Mouse (Mus musculus): Measurements from ENCODE around the gene Man2a2. TPM values are rescaled to one million over a fixed set of nuclear protein-coding genes. Genes with fewer than 3 reads are reported as not detected.

The Man2a2 gene
- polyA plus RNA-seq, 1 experiment from 2014 or later, result 25.2 TPM

DNA sequence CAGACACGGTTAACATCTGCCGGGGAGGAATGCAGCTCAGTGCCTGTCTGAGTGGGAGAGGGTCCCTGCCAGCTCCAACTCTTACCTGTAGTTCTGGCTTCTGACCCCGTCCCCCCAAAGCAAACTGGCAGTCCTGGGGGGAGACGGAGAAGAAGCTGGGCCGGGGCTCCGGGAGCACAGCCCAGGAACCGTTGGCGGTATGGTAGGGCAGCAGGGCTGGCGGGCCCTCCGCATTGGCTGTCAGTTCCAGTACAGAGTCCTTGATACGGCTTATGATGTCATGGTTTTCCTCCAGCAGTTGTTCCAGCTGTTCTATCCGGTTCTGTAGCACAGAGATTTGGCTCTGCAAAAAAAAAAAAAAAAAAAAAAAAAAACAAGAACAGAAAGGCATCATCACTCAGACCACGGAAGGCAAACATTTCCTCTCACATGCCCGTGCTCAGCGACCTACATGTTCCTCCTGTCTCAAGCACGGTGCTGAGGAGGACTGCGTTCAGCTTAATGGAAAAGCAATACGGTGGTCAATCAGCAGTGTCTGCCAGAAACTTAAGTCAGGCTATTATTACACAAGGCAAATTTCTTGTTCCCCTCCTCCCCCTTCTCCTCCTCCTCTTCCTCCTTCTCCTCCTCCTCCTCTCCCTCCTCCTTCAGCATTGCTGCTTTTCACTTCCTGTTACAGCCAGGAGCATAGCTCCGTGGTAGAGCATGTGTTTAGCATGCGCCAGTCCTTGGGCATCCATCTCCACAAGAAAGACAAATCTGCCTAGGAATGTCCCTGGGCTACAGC is 2.3 kb downstream of the Man2a2 start:
- H3K9ac ChIP-seq, result no peak overlapping the region
- H3K9me3 ChIP-seq (replicated peaks), result no peaks in the 10 kb centered on the region
- H3K4me1 ChIP-seq, result peaks cover 29% of the 10 kb centered on the region
- peak overlapping the region; percentile 57 for H3K4me2 ChIP-seq (replicated peaks)
- H3K27ac ChIP-seq (replicated peaks), result peak overlapping the region; percentile 76; the same call in 1 of the 2 replicates
- H3K27me3 ChIP-seq, result no peaks in the 10 kb centered on the region
- peaks cover 42% of the 10 kb centered on the region for H3K36me3 ChIP-seq
- H3K4me3 ChIP-seq (replicated peaks), result 0 out of 2 replicates have a peak overlapping the region, but pooled peaks have one; percentile 60
- no peak for ATAC-seq (ENCODE audit: insufficient number of reproducible peaks, low FRiP score, low TSS enrichment, low read depth)
- 55% methylated on average over 20 of the region's 20 CpGs for WGBS

DNA sequence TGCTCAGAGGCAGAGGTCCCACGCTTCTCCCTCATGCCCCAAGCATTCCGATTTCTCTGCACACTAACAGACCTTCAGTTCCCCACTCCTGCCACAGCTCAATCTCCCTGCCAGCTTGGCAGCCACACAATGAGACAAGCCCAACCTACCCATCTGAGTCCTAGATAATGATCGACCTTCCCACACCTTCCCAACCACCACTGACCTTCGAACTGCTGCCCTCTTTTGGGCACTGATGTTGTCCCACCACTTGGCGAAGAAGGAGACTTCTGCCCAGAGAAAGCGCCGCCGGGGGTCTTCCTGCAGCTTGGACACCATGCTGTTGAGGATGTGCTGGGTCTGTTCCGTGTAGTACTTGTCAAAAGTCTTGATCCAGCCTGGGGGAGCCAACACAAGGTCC is 3.2 kb downstream of the Man2a2 start:
- 90% methylated on average over 9 of the region's 9 CpGs for WGBS
- no peak for ATAC-seq (ENCODE audit: insufficient number of reproducible peaks, low FRiP score, low TSS enrichment, low read depth)
- peaks cover 50% of the 10 kb centered on the region for H3K36me3 ChIP-seq

DNA sequence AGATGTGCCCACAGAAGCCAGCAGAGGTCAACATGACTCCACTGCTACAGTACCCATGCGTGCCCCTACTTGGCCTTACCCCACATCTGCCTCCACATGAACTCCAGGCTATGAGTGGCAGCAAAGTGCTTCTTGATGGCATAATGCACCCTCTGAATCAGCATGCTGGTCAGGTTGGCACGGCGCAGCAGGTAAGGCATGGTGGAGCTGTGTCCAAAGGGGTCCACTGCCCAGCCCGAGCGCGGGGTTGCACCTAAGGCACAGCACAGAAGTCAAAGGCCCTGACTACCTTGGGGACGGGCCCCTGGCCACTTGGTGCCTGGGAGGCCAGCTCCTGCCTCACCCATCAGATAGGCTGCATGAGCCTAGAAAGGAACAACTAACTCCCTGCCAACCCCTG is 3.9 kb downstream of the Man2a2 start:
- 93% methylated on average over 7 of the region's 7 CpGs for WGBS
- Histone ChIP-seq H3K4me1 (peaks cover 29% of the 10 kb centered on the region), H3K4me3 (replicated peaks) (no peak overlapping the region), H3K27ac (replicated peaks) (no peak overlapping the region), H3K27me3 (no peaks in the 10 kb centered on the region), H3K36me3 (peaks cover 58% of the 10 kb centered on the region), H3K9ac (no peak overlapping the region), H3K9me3 (replicated peaks) (no peaks in the 10 kb centered on the region), H3K4me2 (replicated peaks) (no peak overlapping the region)
- ATAC-seq (ENCODE audit: insufficient number of reproducible peaks, low FRiP score, low TSS enrichment, low read depth), result no peak

More for the DNA sequence above, 3.2 kb downstream of the Man2a2 start:
- Histone ChIP-seq H3K27me3 (no peaks in the 10 kb centered on the region), H3K4me3 (replicated peaks) (no peak overlapping the region), H3K9me3 (replicated peaks) (no peaks in the 10 kb centered on the region), H3K4me2 (replicated peaks) (no peak overlapping the region), H3K27ac (replicated peaks) (no peak overlapping the region), H3K9ac (no peak overlapping the region), H3K4me1 (peaks cover 29% of the 10 kb centered on the region)

DNA sequence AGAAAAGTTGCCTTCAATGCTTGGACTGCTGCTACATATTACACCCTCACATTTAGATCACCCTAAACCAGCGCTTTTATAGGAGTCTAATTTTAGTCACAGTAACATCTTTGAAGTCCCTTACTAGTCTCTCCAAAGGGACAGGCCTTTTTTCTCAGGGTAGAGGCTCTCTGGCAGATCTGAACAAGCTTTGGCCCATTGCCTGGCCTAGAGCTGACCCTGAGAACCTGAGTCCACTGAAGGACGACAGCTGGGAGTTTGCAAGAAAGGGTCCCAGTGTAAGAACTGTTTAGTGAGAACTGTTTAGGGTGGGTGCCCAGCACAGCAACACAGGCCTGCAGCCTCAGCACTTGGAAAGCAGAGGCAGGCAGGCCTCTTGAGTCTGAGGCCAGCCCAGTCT is 5.4 kb downstream of the Man2a2 start:
- no peak overlapping the region for H3K4me3 ChIP-seq (replicated peaks)
- no peak overlapping the region for H3K9ac ChIP-seq
- H3K4me1 ChIP-seq, result peaks cover 23% of the 10 kb centered on the region
- H3K27ac ChIP-seq (replicated peaks), result no peak overlapping the region
- 85% methylated on average over 2 of the region's 2 CpGs for WGBS
- H3K9me3 ChIP-seq (replicated peaks), result no peaks in the 10 kb centered on the region
- H3K36me3 ChIP-seq, result peaks cover 71% of the 10 kb centered on the region
- H3K27me3 ChIP-seq, result no peaks in the 10 kb centered on the region
- no peak for ATAC-seq (ENCODE audit: insufficient number of reproducible peaks, low FRiP score, low TSS enrichment, low read depth)
- H3K4me2 ChIP-seq (replicated peaks), result no peak overlapping the region

DNA sequence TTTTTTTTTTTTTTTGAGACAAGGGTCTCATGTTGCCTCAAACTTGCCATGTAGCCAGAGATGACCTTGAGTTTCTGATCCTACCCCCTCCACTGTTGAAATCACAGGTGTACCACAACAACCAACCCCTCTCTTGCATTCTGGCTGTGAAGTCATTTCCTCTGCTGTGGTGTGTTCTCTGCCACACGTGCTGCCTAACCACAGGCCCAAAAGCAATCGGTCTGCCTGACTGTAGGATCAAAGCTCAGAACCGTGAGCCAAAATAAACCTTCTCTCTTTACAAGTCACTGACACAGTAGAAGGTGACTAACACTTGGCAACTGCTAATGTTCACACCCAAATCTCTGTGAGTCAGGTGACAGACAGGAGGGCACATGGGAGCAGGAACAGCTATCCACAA is 10.7 kb downstream of the Man2a2 start:
- Histone ChIP-seq H3K4me2 (replicated peaks) (no peak overlapping the region), H3K36me3 (peaks cover 88% of the 10 kb centered on the region), H3K4me1 (no peaks in the 10 kb centered on the region), H3K27ac (replicated peaks) (no peak overlapping the region), H3K9ac (no peak overlapping the region), H3K27me3 (no peaks in the 10 kb centered on the region), H3K4me3 (replicated peaks) (no peak overlapping the region), H3K9me3 (replicated peaks) (no peaks in the 10 kb centered on the region)
- ATAC-seq (ENCODE audit: insufficient number of reproducible peaks, low FRiP score, low TSS enrichment, low read depth), result no peak
- WGBS, result 65% methylated on average over 3 of the region's 3 CpGs

DNA sequence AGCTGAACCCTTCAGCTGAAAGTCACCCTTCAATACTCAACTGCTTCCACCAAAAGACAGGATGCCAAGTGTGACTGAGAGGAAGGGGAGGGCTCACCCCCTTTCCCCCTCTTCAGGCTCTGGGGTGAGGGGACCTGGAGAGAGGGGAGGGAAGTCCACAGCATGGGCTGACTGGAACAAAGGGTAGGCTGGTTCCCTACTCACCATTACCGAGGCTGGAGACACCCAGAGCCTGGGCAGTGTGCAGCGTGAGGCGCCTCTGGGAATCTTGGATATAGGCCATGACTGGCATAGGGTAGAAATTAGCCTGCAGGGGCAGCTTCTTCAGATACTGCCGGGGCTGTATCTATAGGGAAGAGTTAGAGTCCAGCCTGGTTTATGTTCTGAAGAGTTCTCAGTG is 13.1 kb downstream of the Man2a2 start:
- Histone ChIP-seq H3K4me2 (replicated peaks) (no peak overlapping the region), H3K27me3 (no peaks in the 10 kb centered on the region), H3K9ac (no peak overlapping the region), H3K9me3 (replicated peaks) (no peaks in the 10 kb centered on the region), H3K4me1 (no peaks in the 10 kb centered on the region), H3K36me3 (peaks cover 86% of the 10 kb centered on the region), H3K27ac (replicated peaks) (no peak overlapping the region), H3K4me3 (replicated peaks) (no peak overlapping the region)
- no peak for ATAC-seq (ENCODE audit: insufficient number of reproducible peaks, low FRiP score, low TSS enrichment, low read depth)
- WGBS, result 66% methylated on average over 4 of the region's 4 CpGs

DNA sequence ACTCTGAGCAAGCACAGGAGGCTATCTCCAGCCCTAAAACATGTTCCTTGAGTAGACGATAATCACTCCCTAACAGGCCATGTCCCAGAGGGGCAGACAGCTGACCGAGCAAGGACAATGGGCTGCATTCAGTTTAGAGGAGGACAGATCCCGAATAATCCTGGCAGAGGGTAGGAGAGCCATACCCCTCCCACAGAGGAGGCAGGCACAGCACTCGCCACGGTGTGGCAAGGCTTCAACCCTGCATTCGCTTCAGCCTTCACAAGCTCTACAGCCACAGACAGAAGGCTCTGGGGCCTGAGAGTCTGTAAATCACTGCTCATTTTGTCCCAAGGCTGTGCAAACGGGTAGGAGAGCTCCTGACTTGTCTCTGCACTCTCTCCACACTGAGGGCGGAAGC is 14.0 kb downstream of the Man2a2 start:
- no peak overlapping the region for H3K27ac ChIP-seq (replicated peaks)
- no peak for ATAC-seq (ENCODE audit: insufficient number of reproducible peaks, low FRiP score, low TSS enrichment, low read depth)
- H3K4me3 ChIP-seq (replicated peaks), result no peak overlapping the region
- H3K4me2 ChIP-seq (replicated peaks), result no peak overlapping the region
- 33% methylated on average over 8 of the region's 8 CpGs for WGBS
- H3K27me3 ChIP-seq, result no peaks in the 10 kb centered on the region
- H3K9ac ChIP-seq, result no peak overlapping the region
- no peaks in the 10 kb centered on the region for H3K9me3 ChIP-seq (replicated peaks)
- H3K4me1 ChIP-seq, result no peaks in the 10 kb centered on the region
- H3K36me3 ChIP-seq, result peaks cover 86% of the 10 kb centered on the region

DNA sequence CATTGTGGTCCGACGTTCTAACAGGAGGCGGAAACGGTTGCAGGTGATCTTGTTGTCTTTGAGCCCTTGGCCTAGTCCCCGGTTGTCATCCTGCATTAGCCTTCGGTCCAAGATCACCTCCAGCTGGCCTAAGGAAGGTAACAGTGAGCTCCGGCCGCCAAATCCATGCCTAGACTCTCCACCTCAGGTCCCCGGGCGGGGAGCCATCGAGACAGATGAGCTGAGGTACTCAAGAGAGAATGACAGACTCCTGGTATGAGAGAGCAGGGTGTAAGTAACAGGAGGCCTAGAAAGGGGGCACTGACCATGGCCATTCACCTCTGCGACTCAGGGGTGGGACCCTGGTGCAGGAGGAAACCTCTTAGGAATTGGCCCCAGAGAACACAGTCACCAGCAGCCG is 14.8 kb downstream of the Man2a2 start:
- H3K27me3 ChIP-seq, result no peaks in the 10 kb centered on the region
- no peaks in the 10 kb centered on the region for H3K4me1 ChIP-seq
- H3K9ac ChIP-seq, result no peak overlapping the region
- H3K36me3 ChIP-seq, result peaks cover 84% of the 10 kb centered on the region
- H3K4me3 ChIP-seq (replicated peaks), result no peak overlapping the region
- H3K9me3 ChIP-seq (replicated peaks), result no peaks in the 10 kb centered on the region
- 74% methylated on average over 13 of the region's 13 CpGs for WGBS
- ATAC-seq (ENCODE audit: insufficient number of reproducible peaks, low FRiP score, low TSS enrichment, low read depth), result no peak
- no peak overlapping the region for H3K27ac ChIP-seq (replicated peaks)
- no peak overlapping the region for H3K4me2 ChIP-seq (replicated peaks)

DNA sequence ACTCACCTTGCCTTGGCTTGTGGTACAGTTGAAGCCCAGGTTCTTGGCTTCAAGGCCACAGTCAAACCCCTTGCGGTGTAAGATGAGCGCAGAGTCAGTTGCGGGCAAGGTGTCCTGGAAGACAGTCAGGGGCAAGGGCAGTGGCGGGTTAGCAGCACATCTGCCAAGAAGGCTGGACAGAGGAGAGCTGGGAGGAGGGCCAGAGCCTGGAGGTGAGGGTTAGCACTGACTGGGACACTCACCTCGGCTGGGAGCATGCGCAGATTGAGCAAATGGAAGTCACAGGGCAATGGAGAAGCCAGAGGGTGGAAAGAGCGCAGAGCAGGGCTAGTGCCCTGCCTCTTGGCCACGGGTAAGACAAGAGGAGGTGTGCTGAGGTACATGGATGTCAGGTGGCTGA is 18.3 kb downstream of the Man2a2 start:
- no peak for ATAC-seq (ENCODE audit: insufficient number of reproducible peaks, low FRiP score, low TSS enrichment, low read depth)
- no peak overlapping the region for H3K27ac ChIP-seq (replicated peaks)
- no peak overlapping the region for H3K4me3 ChIP-seq (replicated peaks)
- H3K4me2 ChIP-seq (replicated peaks), result no peak overlapping the region
- no peak overlapping the region for H3K9ac ChIP-seq
- WGBS, result 91% methylated on average over 8 of the region's 8 CpGs
- H3K36me3 ChIP-seq, result peaks cover 67% of the 10 kb centered on the region
- H3K9me3 ChIP-seq (replicated peaks), result no peaks in the 10 kb centered on the region
- H3K27me3 ChIP-seq, result no peaks in the 10 kb centered on the region
- H3K4me1 ChIP-seq, result peaks cover 4% of the 10 kb centered on the region

DNA sequence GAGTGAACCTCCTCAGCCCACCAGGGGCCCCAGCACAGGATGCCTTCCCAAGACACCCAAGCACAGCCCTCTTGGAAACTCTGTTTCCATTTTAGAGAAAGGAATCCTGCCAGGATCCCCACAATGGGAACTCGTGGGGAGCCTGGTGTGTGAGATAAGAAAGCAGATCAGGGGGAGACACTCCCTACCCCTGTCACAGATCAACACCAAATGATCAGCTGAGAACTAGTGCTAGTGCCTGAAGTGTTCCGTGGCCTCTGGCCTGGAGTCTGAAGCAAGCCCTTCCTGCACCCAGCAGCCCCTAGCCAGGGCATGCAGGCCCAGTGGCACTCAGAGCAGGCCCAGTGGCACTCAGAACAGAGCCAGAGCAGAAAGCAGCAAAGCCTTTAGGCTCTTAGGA is 20.4 kb downstream of the Man2a2 start:
- Histone ChIP-seq H3K4me2 (replicated peaks) (no peak overlapping the region), H3K9ac (no peak overlapping the region), H3K36me3 (peaks cover 52% of the 10 kb centered on the region), H3K4me1 (peaks cover 9% of the 10 kb centered on the region), H3K27ac (replicated peaks) (no peak overlapping the region), H3K4me3 (replicated peaks) (no peak overlapping the region), H3K9me3 (replicated peaks) (no peaks in the 10 kb centered on the region), H3K27me3 (no peaks in the 10 kb centered on the region)
- no peak for ATAC-seq (ENCODE audit: insufficient number of reproducible peaks, low FRiP score, low TSS enrichment, low read depth)
- WGBS, result 70% methylated on average over 2 of the region's 2 CpGs

DNA sequence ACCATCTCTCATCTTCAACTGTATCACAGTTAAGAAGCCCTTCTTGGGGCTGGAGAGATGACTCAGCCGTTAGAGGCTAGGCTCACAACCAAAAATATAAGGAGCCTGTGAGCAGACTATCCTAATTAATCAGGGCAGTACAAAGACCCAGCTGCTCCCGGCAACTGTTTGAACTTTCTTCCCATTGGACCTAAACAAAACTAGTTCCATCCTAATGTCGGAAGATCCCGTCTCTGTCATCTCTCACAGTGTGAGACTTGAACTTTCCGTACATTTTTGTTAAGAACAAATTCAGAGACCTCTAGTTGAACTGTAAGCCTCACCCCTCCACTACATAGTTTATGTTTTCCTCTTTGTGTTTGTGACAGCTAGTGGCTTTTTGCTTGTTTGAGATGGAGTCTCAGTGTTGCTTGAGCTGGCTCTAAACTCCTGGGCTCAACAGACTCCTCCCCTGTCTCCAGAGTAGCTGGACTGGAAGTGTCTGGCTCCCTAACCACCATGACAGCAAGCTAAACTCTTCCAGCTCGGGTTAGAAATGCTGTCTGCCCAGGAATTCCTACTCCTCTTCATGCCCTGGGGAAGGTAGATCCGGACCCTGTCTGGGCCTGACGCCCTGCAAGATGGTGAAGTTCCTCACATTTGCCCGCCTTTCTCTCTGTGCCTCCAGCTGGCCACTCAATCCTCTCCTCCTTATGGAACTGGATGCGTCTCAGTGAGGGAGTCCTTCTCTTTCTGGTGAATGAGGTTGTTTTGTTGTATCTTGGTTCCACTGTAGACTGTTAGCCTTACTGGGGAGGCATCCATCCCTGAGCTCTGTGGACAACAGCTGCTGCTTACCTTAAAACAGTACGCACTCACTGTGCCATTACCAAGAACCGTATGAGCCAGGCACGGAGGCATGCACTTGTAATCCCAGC is 23.2 kb downstream of the Man2a2 start:
- H3K27ac ChIP-seq (replicated peaks), result peak overlapping the region; percentile 68
- H3K9ac ChIP-seq, result no peak overlapping the region
- ATAC-seq (ENCODE audit: insufficient number of reproducible peaks, low FRiP score, low TSS enrichment, low read depth), result no peak
- peaks cover 31% of the 10 kb centered on the region for H3K36me3 ChIP-seq
- no peaks in the 10 kb centered on the region for H3K27me3 ChIP-seq
- peaks cover 15% of the 10 kb centered on the region for H3K4me1 ChIP-seq
- H3K4me3 ChIP-seq (replicated peaks), result no peak overlapping the region
- WGBS, result 45% methylated on average over 13 of the region's 13 CpGs
- no peak overlapping the region for H3K4me2 ChIP-seq (replicated peaks)
- no peaks in the 10 kb centered on the region for H3K9me3 ChIP-seq (replicated peaks)
